Mouse (Mus musculus): Measurements from ENCODE around the gene Men1. TPM values are rescaled to one million over a fixed set of nuclear protein-coding genes. Genes with fewer than 3 reads are reported as not detected.
"Not testable (repeated sequence)": the region's sequence is repeated elsewhere in the genome, so short reads cannot be mapped to it uniquely, and the experiment has no call there.

Gene Men1
- polyA plus RNA-seq, 1 experiment from 2014 or later = 96.1 TPM

GRCm38 (mm10) chr19:6303831-6304230, 30.9 kb upstream of the Men1 start:
- no peak overlapping the region for H3K4me3 ChIP-seq (replicated peaks; ENCODE audit: low read length)
- no peak overlapping the region for H3K4me2 ChIP-seq (ENCODE audit: low read length)
- no peaks in the 10 kb centered on the region for H3K9me3 ChIP-seq (ENCODE audit: control insufficient read depth, low read length)
- H3K27ac ChIP-seq (ENCODE audit: low read length) = no peak overlapping the region
- no peak for ATAC-seq
- WGBS = 83% methylated on average over 6 of the region's 6 CpGs
- no peak overlapping the region for H3K9ac ChIP-seq (replicated peaks; ENCODE audit: low read depth, low read length)
- H3K36me3 ChIP-seq (ENCODE audit: control insufficient read depth, insufficient read depth) = peaks cover 4% of the 10 kb centered on the region
- no peaks in the 10 kb centered on the region for H3K27me3 ChIP-seq (replicated peaks; ENCODE audit: control insufficient read depth, insufficient read depth, low read length)
- peaks cover 8% of the 10 kb centered on the region for H3K4me1 ChIP-seq (replicated peaks; ENCODE audit: control insufficient read depth, insufficient read depth, low read length)

DNA sequence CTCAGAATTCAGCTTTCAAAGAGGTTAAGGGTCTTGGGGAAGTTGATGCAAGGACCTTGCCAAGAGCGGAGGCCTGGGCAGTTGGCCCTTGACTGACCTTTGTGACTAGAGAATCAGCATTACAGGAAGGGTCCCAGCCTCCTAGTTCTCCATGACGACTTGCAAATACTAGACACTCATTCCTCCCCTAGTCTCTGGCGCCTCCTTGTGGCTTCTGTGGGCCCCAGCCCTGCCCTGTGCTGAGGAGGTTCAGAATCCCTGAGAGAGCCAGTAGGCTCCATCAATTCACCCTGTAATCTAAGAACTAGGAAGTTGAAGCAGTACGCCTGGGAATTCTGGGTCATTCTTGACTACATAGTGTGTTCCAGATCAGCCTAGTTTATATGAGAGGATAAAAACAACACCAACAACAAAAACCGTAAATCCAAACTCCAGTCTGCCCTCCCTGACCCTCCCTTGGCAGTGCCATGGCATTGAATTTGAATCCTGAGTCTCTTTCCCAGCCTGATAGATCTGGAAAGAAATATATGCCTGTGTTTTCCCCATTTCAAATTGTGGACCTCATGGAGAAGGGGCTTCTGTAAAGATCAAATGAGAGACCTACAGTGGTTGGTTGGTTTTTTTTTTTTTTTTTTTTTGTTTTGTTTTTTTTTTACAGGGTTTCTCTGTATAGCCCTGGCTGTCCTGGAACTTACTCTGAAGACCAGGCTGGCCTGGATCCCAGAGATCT, 29.8 kb upstream of the Men1 start:
- Histone ChIP-seq H3K27ac (ENCODE audit: low read length) (no peak overlapping the region), H3K36me3 (ENCODE audit: control insufficient read depth, insufficient read depth) (no peaks in the 10 kb centered on the region), H3K9ac (replicated peaks; ENCODE audit: low read depth, low read length) (no peak overlapping the region), H3K9me3 (ENCODE audit: control insufficient read depth, low read length) (no peaks in the 10 kb centered on the region), H3K4me2 (ENCODE audit: low read length) (no peak overlapping the region), H3K4me1 (replicated peaks; ENCODE audit: control insufficient read depth, insufficient read depth, low read length) (peaks cover 8% of the 10 kb centered on the region), H3K27me3 (replicated peaks; ENCODE audit: control insufficient read depth, insufficient read depth, low read length) (no peaks in the 10 kb centered on the region), H3K4me3 (replicated peaks; ENCODE audit: low read length) (no peak overlapping the region)
- WGBS = 26% methylated on average over 5 of the region's 5 CpGs
- peak; percentile 64; the same call in 1 of the 2 replicates for ATAC-seq

GRCm38 (mm10) chr19:6305517-6306115, 29.2 kb upstream of the Men1 start:
- WGBS = 52% methylated on average over 8 of the region's 8 CpGs
- Histone ChIP-seq H3K9ac (replicated peaks; ENCODE audit: low read depth, low read length) (peak overlapping the region; percentile 58), H3K4me1 (replicated peaks; ENCODE audit: control insufficient read depth, insufficient read depth, low read length) (peaks cover 8% of the 10 kb centered on the region), H3K4me3 (replicated peaks; ENCODE audit: low read length) (peak overlapping the region; percentile 51), H3K36me3 (ENCODE audit: control insufficient read depth, insufficient read depth) (no peaks in the 10 kb centered on the region), H3K9me3 (ENCODE audit: control insufficient read depth, low read length) (no peaks in the 10 kb centered on the region), H3K4me2 (ENCODE audit: low read length) (peak overlapping the region; percentile 57; the same call in 1 of the 2 replicates), H3K27me3 (replicated peaks; ENCODE audit: control insufficient read depth, insufficient read depth, low read length) (no peaks in the 10 kb centered on the region), H3K27ac (ENCODE audit: low read length) (no peak overlapping the region)
- no peak for ATAC-seq

- peak; percentile 54 for ATAC-seq
These were observed 28.6 kb upstream of the Men1 start, which contains the start of gene Cdc42bpg for GRCm38 (mm10) chr19:6306137-6306551. Cdc42bpg (plus strand) TSS chr19:6306456.

DNA sequence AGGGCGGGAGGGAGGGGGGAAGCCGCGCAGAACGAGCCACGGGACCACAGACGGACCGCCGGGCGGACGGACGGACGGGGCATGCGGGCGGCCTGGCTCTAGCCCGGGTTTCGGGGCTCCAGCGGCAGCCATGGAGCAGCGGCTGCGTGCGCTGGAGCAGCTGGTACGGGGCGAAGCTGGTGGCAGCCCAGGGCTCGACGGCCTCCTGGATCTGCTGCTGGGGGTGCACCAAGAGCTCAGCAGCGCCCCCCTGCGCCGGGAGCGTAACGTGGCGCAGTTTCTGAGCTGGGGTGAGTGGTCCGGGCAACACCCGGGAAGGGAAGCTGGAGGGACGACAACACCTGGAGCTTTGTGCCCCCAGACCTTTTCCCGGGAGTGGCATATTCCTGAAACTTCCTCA, 28.2 kb upstream of the Men1 start:
- Histone ChIP-seq H3K27ac (ENCODE audit: low read length) (no peak overlapping the region), H3K4me3 (replicated peaks; ENCODE audit: low read length) (peak overlapping the region; percentile 51), H3K27me3 (replicated peaks; ENCODE audit: control insufficient read depth, insufficient read depth, low read length) (no peaks in the 10 kb centered on the region), H3K36me3 (ENCODE audit: control insufficient read depth, insufficient read depth) (no peaks in the 10 kb centered on the region), H3K9me3 (ENCODE audit: control insufficient read depth, low read length) (no peaks in the 10 kb centered on the region), H3K4me1 (replicated peaks; ENCODE audit: control insufficient read depth, insufficient read depth, low read length) (peaks cover 8% of the 10 kb centered on the region), H3K4me2 (ENCODE audit: low read length) (peak overlapping the region; percentile 57), H3K9ac (replicated peaks; ENCODE audit: low read depth, low read length) (peak overlapping the region; percentile 58)
- peak; percentile 46 for ATAC-seq
- under 1% methylated on average over 30 of the region's 34 CpGs for WGBS

More at GRCm38 (mm10) chr19:6306137-6306551, 28.6 kb upstream of the Men1 start, which contains the start of gene Cdc42bpg:
- Histone ChIP-seq H3K27ac (ENCODE audit: low read length) (no peak within 1 kb of the TSS), H3K4me2 (ENCODE audit: low read length) (peak within 1 kb of the TSS; percentile 57), H3K4me1 (replicated peaks; ENCODE audit: control insufficient read depth, insufficient read depth, low read length) (peaks cover 8% of the 10 kb centered on the region), H3K9me3 (ENCODE audit: control insufficient read depth, low read length) (no peaks in the 10 kb centered on the region), H3K36me3 (ENCODE audit: control insufficient read depth, insufficient read depth) (no peaks in the 10 kb centered on the region), H3K9ac (replicated peaks; ENCODE audit: low read depth, low read length) (peak within 1 kb of the TSS; percentile 58), H3K27me3 (replicated peaks; ENCODE audit: control insufficient read depth, insufficient read depth, low read length) (no peaks in the 10 kb centered on the region), H3K4me3 (replicated peaks; ENCODE audit: low read length) (peak within 1 kb of the TSS; percentile 51)
- WGBS = under 1% methylated on average over 36 of the region's 38 CpGs

DNA sequence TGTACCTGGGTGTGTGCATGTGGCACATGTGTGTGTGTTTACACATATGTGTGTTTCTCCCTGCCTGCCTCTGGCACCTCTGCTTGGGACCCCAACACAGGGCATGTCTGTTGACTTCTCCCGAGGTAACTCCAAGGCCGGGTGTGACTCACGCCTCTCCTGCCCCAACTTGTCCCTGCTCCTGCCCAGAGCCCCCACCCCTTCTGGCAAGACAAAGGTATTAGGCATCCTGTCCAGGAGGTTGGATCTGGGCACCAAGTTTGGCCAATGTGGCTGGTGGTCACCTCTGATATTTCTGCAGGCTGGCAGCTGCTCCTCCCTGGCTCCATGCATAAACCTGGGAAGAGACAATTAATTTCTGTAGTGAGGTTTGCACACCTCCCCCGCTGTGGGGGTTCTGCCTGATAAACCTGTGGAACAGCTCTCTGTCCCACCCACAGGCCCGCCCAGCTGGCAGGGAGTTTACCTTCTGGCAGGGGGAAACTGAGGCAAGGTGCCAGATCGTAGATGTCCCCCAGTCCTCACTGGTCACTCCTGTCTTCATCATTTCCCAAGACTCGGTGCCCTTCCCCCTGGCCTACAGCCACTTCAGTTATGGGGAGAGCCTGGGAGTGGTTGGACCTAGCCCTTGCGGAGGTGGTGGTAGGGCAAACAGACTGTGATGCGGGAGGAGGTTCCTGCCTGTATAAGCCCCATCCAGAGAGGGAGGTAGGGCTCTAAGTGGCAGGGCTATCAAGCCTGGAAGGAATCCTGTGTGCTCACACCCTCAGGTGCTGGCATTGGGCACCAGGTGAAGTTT, 26.8 kb upstream of the Men1 start:
- WGBS = 86% methylated on average over 9 of the region's 9 CpGs
- Histone ChIP-seq H3K36me3 (ENCODE audit: control insufficient read depth, insufficient read depth) (no peaks in the 10 kb centered on the region), H3K27me3 (replicated peaks; ENCODE audit: control insufficient read depth, insufficient read depth, low read length) (no peaks in the 10 kb centered on the region), H3K27ac (ENCODE audit: low read length) (no peak overlapping the region), H3K9ac (replicated peaks; ENCODE audit: low read depth, low read length) (no peak overlapping the region), H3K4me3 (replicated peaks; ENCODE audit: low read length) (no peak overlapping the region), H3K4me2 (ENCODE audit: low read length) (no peak overlapping the region), H3K9me3 (ENCODE audit: control insufficient read depth, low read length) (no peaks in the 10 kb centered on the region), H3K4me1 (replicated peaks; ENCODE audit: control insufficient read depth, insufficient read depth, low read length) (peaks cover 8% of the 10 kb centered on the region)
- no peak for ATAC-seq

DNA sequence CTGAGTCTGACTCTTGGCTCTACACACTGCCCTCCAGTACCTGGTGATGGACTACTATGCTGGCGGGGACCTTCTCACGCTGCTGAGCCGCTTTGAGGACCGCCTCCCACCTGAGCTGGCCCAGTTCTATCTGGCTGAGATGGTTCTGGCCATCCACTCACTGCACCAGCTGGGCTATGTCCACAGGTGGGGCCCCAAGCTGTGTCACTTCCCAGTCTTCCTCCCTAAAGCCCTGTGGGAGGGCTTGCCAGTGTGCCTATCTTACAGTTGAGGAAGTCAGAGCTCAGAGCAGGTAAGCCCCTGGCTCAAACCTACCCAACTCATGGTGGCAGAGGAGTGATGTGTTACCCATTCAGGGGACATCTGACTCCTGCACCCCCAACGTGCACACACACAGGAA, 24.6 kb upstream of the Men1 start:
- WGBS = 87% methylated on average over 5 of the region's 5 CpGs
- peaks cover 8% of the 10 kb centered on the region for H3K4me1 ChIP-seq (replicated peaks; ENCODE audit: control insufficient read depth, insufficient read depth, low read length)

DNA sequence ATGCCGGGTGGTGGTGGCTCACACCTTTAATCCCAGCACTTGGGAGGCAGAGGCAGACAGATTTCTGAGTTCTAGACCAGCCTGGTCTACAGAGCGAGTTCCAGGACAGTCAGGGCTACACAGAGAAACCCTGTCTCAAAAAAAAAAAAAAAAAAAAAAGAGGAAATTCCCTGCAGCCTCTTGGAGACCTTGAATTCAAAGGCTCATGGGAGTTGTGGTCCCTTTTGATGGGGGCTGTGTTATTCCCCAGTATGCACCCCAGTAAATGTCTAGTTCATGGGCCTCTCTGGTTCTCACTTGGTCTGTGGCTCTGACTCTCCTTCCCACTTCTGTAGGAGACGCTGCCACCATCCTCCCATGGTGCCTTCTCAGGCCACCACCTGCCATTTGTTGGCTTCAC, 23.0 kb upstream of the Men1 start:
- not testable (repeated sequence) for H3K4me2 ChIP-seq (ENCODE audit: low read length); H3K4me3 ChIP-seq (replicated peaks; ENCODE audit: low read length); H3K9me3 ChIP-seq (ENCODE audit: control insufficient read depth, low read length); H3K9ac ChIP-seq (replicated peaks; ENCODE audit: low read depth, low read length); H3K27me3 ChIP-seq (replicated peaks; ENCODE audit: control insufficient read depth, insufficient read depth, low read length); H3K27ac ChIP-seq (ENCODE audit: low read length); H3K36me3 ChIP-seq (ENCODE audit: control insufficient read depth, insufficient read depth); ATAC-seq; H3K4me1 ChIP-seq (replicated peaks; ENCODE audit: control insufficient read depth, insufficient read depth, low read length)
- 85% methylated on average over 3 of the region's 3 CpGs for WGBS

More for the DNA sequence above, 24.6 kb upstream of the Men1 start:
- Histone ChIP-seq H3K9me3 (ENCODE audit: control insufficient read depth, low read length) (no peaks in the 10 kb centered on the region), H3K4me3 (replicated peaks; ENCODE audit: low read length) (no peak overlapping the region), H3K36me3 (ENCODE audit: control insufficient read depth, insufficient read depth) (no peaks in the 10 kb centered on the region), H3K4me2 (ENCODE audit: low read length) (no peak overlapping the region), H3K27me3 (replicated peaks; ENCODE audit: control insufficient read depth, insufficient read depth, low read length) (no peaks in the 10 kb centered on the region), H3K9ac (replicated peaks; ENCODE audit: low read depth, low read length) (no peak overlapping the region), H3K27ac (ENCODE audit: low read length) (no peak overlapping the region)
- no peak for ATAC-seq

GRCm38 (mm10) chr19:6313796-6314195, 21.0 kb upstream of the Men1 start:
- Histone ChIP-seq H3K36me3 (ENCODE audit: control insufficient read depth, insufficient read depth) (no peaks in the 10 kb centered on the region), H3K27me3 (replicated peaks; ENCODE audit: control insufficient read depth, insufficient read depth, low read length) (no peaks in the 10 kb centered on the region), H3K27ac (ENCODE audit: low read length) (no peak overlapping the region), H3K9ac (replicated peaks; ENCODE audit: low read depth, low read length) (no peak overlapping the region), H3K4me3 (replicated peaks; ENCODE audit: low read length) (no peak overlapping the region), H3K4me1 (replicated peaks; ENCODE audit: control insufficient read depth, insufficient read depth, low read length) (no peaks in the 10 kb centered on the region), H3K4me2 (ENCODE audit: low read length) (no peak overlapping the region), H3K9me3 (ENCODE audit: control insufficient read depth, low read length) (no peaks in the 10 kb centered on the region)
- WGBS = 90% methylated on average over 8 of the region's 8 CpGs
- ATAC-seq = no peak

Data from forebrain, embryonic 16.5 days (tissue).